Mouse (Mus musculus): ENCODE data around the gene Dmrtb1. TPM values are rescaled to one million over a fixed set of nuclear protein-coding genes. Genes with fewer than 3 reads are reported as not detected.

The Dmrtb1 gene
- 35.7 and 55.3 TPM in 2 replicates for polyA plus RNA-seq (2014; fragmentation: Nextera tagmentation; extraction: Ambion mirVana)

- ATAC-seq (ENCODE audit: low FRiP score, low TSS enrichment), result no peak
- H3K27me3 ChIP-seq (ENCODE audit: control insufficient read depth, insufficient read depth, low read length), result no peaks in the 10 kb centered on the region; the same call in 1 of the 2 replicates
- WGBS, result 94% methylated on average over 14 of the region's 14 CpGs
- no peak within 1 kb of the TSS for H3K4me3 ChIP-seq (replicated peaks; ENCODE audit: low read depth, low read length)
- H3K9ac ChIP-seq (replicated peaks; ENCODE audit: low read length), result no peak within 1 kb of the TSS
- H3K36me3 ChIP-seq (ENCODE audit: control insufficient read depth, insufficient read depth, low read length), result no peaks in the 10 kb centered on the region
- peaks cover 33% of the 10 kb centered on the region for H3K4me1 ChIP-seq (ENCODE audit: control insufficient read depth, insufficient read depth, low read length)
- DNase-seq, result no peak
- no peak within 1 kb of the TSS for H3K4me2 ChIP-seq (ENCODE audit: low read length)
- no peak within 1 kb of the TSS for H3K27ac ChIP-seq (replicated peaks; ENCODE audit: low read depth, low read length)
- H3K9me3 ChIP-seq (ENCODE audit: control insufficient read depth, low read length), result no peaks in the 10 kb centered on the region
These were observed at the start of gene Dmrtb1 for GRCm38 (mm10) chr4:107684130-107684529. Gene Dmrtb1 (minus strand): TSS chr4:107684230.

- Histone ChIP-seq H3K4me1 (ENCODE audit: control insufficient read depth, insufficient read depth, low read length) (peaks cover 24% of the 10 kb centered on the region; the same call in 1 of the 2 replicates), H3K4me3 (replicated peaks; ENCODE audit: low read depth, low read length) (no peak overlapping the region), H3K9ac (replicated peaks; ENCODE audit: low read length) (no peak overlapping the region), H3K4me2 (ENCODE audit: low read length) (no peak overlapping the region), H3K27ac (replicated peaks; ENCODE audit: low read depth, low read length) (no peak overlapping the region), H3K27me3 (ENCODE audit: control insufficient read depth, insufficient read depth, low read length) (no peaks in the 10 kb centered on the region), H3K9me3 (ENCODE audit: control insufficient read depth, low read length) (no peaks in the 10 kb centered on the region), H3K36me3 (ENCODE audit: control insufficient read depth, insufficient read depth, low read length) (no peaks in the 10 kb centered on the region)
- WGBS, result 12% methylated on average over 3 of the region's 3 CpGs
- no peak for DNase-seq
- ATAC-seq (ENCODE audit: low FRiP score, low TSS enrichment), result no peak
These were observed 49.6 kb upstream of the Dmrtb1 start for GRCm38 (mm10) chr4:107733603-107734002.

GRCm38 (mm10) chr4:107732624-107733023 lies 48.6 kb upstream of the Dmrtb1 start:
- DNase-seq (no peak), ATAC-seq (ENCODE audit: low FRiP score, low TSS enrichment) (no peak)
- no peak overlapping the region for H3K4me2 ChIP-seq (ENCODE audit: low read length)
- no peaks in the 10 kb centered on the region for H3K27me3 ChIP-seq (ENCODE audit: control insufficient read depth, insufficient read depth, low read length)
- H3K36me3 ChIP-seq (ENCODE audit: control insufficient read depth, insufficient read depth, low read length), result no peaks in the 10 kb centered on the region
- H3K9ac ChIP-seq (replicated peaks; ENCODE audit: low read length), result no peak overlapping the region
- H3K27ac ChIP-seq (replicated peaks; ENCODE audit: low read depth, low read length), result 0 out of 2 replicates have a peak overlapping the region, but pooled peaks have one; percentile 26
- H3K4me1 ChIP-seq (ENCODE audit: control insufficient read depth, insufficient read depth, low read length), result peaks cover 24% of the 10 kb centered on the region; the same call in 1 of the 2 replicates
- 13% methylated on average over 4 of the region's 4 CpGs for WGBS
- H3K9me3 ChIP-seq (ENCODE audit: control insufficient read depth, low read length), result no peaks in the 10 kb centered on the region
- H3K4me3 ChIP-seq (replicated peaks; ENCODE audit: low read depth, low read length), result no peak overlapping the region

DNA sequence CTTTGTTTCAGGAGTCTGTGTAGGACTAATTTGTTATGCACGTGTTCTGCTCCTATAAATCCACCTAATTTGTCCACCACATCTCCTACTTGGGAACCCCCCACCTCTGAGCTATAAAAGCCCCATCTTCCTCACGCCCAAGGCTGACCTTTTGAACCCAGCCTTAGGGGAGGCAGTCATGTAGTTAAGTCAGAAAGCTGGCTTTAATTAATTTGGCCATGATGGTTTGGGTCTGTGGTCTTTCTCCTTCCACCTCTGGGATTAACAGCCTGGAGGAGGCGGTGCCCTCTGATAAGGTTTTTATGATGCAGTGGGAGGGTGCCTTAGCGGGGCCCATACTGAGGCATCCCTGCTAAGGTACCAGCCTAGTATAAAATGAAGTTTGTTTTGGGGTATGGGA lies 48.2 kb upstream of the Dmrtb1 start:
- Histone ChIP-seq H3K4me1 (ENCODE audit: control insufficient read depth, insufficient read depth, low read length) (peaks cover 24% of the 10 kb centered on the region; the same call in 1 of the 2 replicates), H3K36me3 (ENCODE audit: control insufficient read depth, insufficient read depth, low read length) (no peaks in the 10 kb centered on the region), H3K4me3 (replicated peaks; ENCODE audit: low read depth, low read length) (no peak overlapping the region), H3K9ac (replicated peaks; ENCODE audit: low read length) (no peak overlapping the region), H3K27me3 (ENCODE audit: control insufficient read depth, insufficient read depth, low read length) (no peaks in the 10 kb centered on the region), H3K9me3 (ENCODE audit: control insufficient read depth, low read length) (no peaks in the 10 kb centered on the region), H3K27ac (replicated peaks; ENCODE audit: low read depth, low read length) (no peak overlapping the region), H3K4me2 (ENCODE audit: low read length) (no peak overlapping the region)
- 19% methylated on average over 4 of the region's 4 CpGs for WGBS
- DNase-seq (no peak), ATAC-seq (ENCODE audit: low FRiP score, low TSS enrichment) (no peak)

DNA sequence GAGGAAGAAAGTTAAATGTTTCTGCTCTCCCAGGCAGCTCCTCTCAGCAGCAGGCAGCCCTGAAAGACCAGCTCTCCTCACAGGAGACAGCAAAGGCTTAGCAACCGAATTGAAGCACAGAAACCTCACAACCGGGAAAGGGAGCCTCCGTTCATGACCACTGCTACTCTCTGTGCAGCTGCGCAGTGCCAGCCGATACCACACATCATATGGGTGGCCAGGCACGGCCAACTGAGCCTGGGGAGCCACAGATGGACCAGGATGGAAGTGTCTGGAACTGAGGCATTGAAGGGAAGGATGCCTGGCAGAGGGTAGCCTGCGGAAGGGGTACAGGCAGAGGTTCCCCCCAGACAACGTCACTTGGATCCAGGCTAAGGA lies 47.0 kb upstream of the Dmrtb1 start:
- peaks cover 24% of the 10 kb centered on the region; the same call in 1 of the 2 replicates for H3K4me1 ChIP-seq (ENCODE audit: control insufficient read depth, insufficient read depth, low read length)
- no peak for ATAC-seq (ENCODE audit: low FRiP score, low TSS enrichment)
- no peak for DNase-seq
- H3K36me3 ChIP-seq (ENCODE audit: control insufficient read depth, insufficient read depth, low read length), result no peaks in the 10 kb centered on the region
- 39% methylated on average over 8 of the region's 8 CpGs for WGBS
- H3K9ac ChIP-seq (replicated peaks; ENCODE audit: low read length), result no peak overlapping the region
- H3K9me3 ChIP-seq (ENCODE audit: control insufficient read depth, low read length), result no peaks in the 10 kb centered on the region
- H3K4me2 ChIP-seq (ENCODE audit: low read length), result no peak overlapping the region
- no peak overlapping the region for H3K4me3 ChIP-seq (replicated peaks; ENCODE audit: low read depth, low read length)
- H3K27me3 ChIP-seq (ENCODE audit: control insufficient read depth, insufficient read depth, low read length), result no peaks in the 10 kb centered on the region
- no peak overlapping the region for H3K27ac ChIP-seq (replicated peaks; ENCODE audit: low read depth, low read length)

DNA sequence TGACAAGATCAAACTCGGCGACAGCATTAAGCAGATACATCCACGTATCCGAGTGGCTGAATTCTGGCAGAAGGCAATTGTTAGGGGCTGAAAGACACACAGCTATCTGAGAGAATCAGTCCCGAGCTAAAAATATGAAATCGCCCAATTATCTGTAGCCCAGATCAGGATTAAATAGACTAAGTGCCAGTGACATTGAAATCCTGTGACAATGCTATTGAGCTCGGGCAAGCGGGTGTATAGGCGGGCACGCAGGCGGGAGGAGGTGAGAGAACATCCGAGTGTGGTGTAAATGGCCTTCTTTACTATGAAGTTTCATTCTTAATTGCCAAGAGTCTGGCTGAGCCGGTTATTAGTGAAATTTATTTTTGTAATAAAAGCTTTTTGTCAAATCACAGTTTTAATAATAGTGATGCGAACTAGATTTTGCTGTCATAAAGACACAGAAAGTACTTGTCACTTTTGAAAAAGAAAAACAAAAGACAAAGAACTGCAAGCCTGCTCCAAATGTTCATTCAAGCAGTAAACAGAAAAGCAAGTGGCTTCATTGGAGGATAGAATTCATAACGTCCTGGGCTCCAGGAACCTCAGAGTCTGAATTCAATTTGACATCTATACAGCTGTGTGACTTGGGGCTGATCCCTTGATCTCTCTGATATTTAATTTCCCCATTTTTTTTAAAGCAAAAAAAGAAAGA lies 46.5 kb upstream of the Dmrtb1 start:
- Histone ChIP-seq H3K4me3 (replicated peaks; ENCODE audit: low read depth, low read length) (no peak overlapping the region), H3K27ac (replicated peaks; ENCODE audit: low read depth, low read length) (no peak overlapping the region), H3K36me3 (ENCODE audit: control insufficient read depth, insufficient read depth, low read length) (no peaks in the 10 kb centered on the region), H3K9me3 (ENCODE audit: control insufficient read depth, low read length) (no peaks in the 10 kb centered on the region), H3K4me1 (ENCODE audit: control insufficient read depth, insufficient read depth, low read length) (peaks cover 24% of the 10 kb centered on the region; the same call in 1 of the 2 replicates), H3K9ac (replicated peaks; ENCODE audit: low read length) (no peak overlapping the region), H3K4me2 (ENCODE audit: low read length) (no peak overlapping the region), H3K27me3 (ENCODE audit: control insufficient read depth, insufficient read depth, low read length) (no peaks in the 10 kb centered on the region)
- no peak for DNase-seq
- 47% methylated on average over 15 of the region's 15 CpGs for WGBS
- no peak for ATAC-seq (ENCODE audit: low FRiP score, low TSS enrichment)

DNA sequence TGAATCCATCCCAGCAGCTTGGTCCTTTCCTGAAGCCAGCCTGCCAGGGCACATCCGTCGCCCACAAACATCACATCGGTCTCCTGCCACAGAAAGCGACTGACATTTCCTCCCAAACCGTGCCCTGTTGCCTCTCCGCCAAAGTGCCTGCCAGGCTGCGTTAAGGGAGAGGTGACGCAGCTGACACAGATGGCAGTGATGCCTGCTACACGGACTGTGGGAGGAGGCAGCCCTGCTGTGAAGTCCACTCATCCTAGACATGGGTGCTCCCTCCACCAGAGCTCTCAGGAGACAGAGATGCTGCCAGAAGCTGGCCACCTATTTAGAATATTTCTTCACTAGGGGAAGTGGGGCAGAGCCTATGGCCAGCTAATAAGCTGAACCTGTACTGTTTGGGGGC lies 41.4 kb upstream of the Dmrtb1 start:
- H3K27me3 ChIP-seq (ENCODE audit: control insufficient read depth, insufficient read depth, low read length), result no peaks in the 10 kb centered on the region
- no peaks in the 10 kb centered on the region for H3K9me3 ChIP-seq (ENCODE audit: control insufficient read depth, low read length)
- DNase-seq (no peak), ATAC-seq (ENCODE audit: low FRiP score, low TSS enrichment) (no peak)
- WGBS, result 66% methylated on average over 9 of the region's 9 CpGs
- no peak overlapping the region for H3K4me3 ChIP-seq (replicated peaks; ENCODE audit: low read depth, low read length)
- H3K27ac ChIP-seq (replicated peaks; ENCODE audit: low read depth, low read length), result no peak overlapping the region
- no peak overlapping the region for H3K4me2 ChIP-seq (ENCODE audit: low read length)
- no peaks in the 10 kb centered on the region for H3K36me3 ChIP-seq (ENCODE audit: control insufficient read depth, insufficient read depth, low read length)
- no peak overlapping the region for H3K9ac ChIP-seq (replicated peaks; ENCODE audit: low read length)
- H3K4me1 ChIP-seq (ENCODE audit: control insufficient read depth, insufficient read depth, low read length), result no peaks in the 10 kb centered on the region

- H3K27ac ChIP-seq (replicated peaks; ENCODE audit: low read depth, low read length), result no peak overlapping the region
- no peaks in the 10 kb centered on the region for H3K36me3 ChIP-seq (ENCODE audit: control insufficient read depth, insufficient read depth, low read length)
- no peaks in the 10 kb centered on the region for H3K9me3 ChIP-seq (ENCODE audit: control insufficient read depth, low read length)
- DNase-seq (no peak), ATAC-seq (ENCODE audit: low FRiP score, low TSS enrichment) (no peak)
- H3K4me1 ChIP-seq (ENCODE audit: control insufficient read depth, insufficient read depth, low read length), result peaks cover 16% of the 10 kb centered on the region; the same call in 1 of the 2 replicates
- H3K9ac ChIP-seq (replicated peaks; ENCODE audit: low read length), result no peak overlapping the region
- 82% methylated on average over 11 of the region's 11 CpGs for WGBS
- no peak overlapping the region for H3K4me2 ChIP-seq (ENCODE audit: low read length)
- no peaks in the 10 kb centered on the region for H3K27me3 ChIP-seq (ENCODE audit: control insufficient read depth, insufficient read depth, low read length)
- H3K4me3 ChIP-seq (replicated peaks; ENCODE audit: low read depth, low read length), result no peak overlapping the region
These were observed 36.2 kb upstream of the Dmrtb1 start for GRCm38 (mm10) chr4:107720043-107720830.
